Mouse (Mus musculus) thymus, adult 2 months (tissue): ENCODE measurements at regions not wholly inside any gene's neighbourhood (a gene's known extent, or its start where the extent isn't known, plus 50 kb on each side); places are given as distances from the start of the nearest gene placed in this dataset.
"Not testable (repeated sequence)": the region's sequence is repeated elsewhere in the genome, so short reads cannot be mapped to it uniquely, and the experiment has no call there.

Experiments
- DNase-seq: peaks from one replicate; pipeline ENCODE4 v3.0.0; 2021
- H3K27ac ChIP-seq: fragments of 200-500 bp; 2 replicates; pipeline ENCODE4 v1.5.1; 2012; ENCODE audit warnings: low read length, control low read depth; ENCODE audit not compliant: control insufficient read depth, insufficient read depth
- H3K27me3 ChIP-seq: fragments of 200-500 bp; 2 replicates; pipeline ENCODE4 v1.6.1; 2012; ENCODE audit warnings: mild to moderate bottlenecking, low read length, moderate library complexity, mixed read lengths; ENCODE audit not compliant: control insufficient read depth, insufficient read depth
- H3K36me3 ChIP-seq: fragments of 200-500 bp; 2 replicates; pipeline ENCODE4 v1.6.1; 2012; ENCODE audit warnings: mild to moderate bottlenecking, low read length, moderate library complexity; ENCODE audit not compliant: control insufficient read depth, insufficient read depth
- H3K4me1 ChIP-seq: fragments of 200-500 bp; replicated peaks from 2 replicates; pipeline ENCODE4 v1.6.1; 2012; ENCODE audit warnings: low read length; ENCODE audit not compliant: control insufficient read depth, insufficient read depth
- H3K4me3 ChIP-seq: fragments of 200-500 bp; 2 replicates; pipeline ENCODE4 v1.5.1; 2012; ENCODE audit warnings: mild to moderate bottlenecking, low read length, control low read depth, moderate library complexity; ENCODE audit not compliant: control insufficient read depth, insufficient read depth
- CTCF ChIP-seq: fragments of 200-500 bp; IDR thresholded peaks from 2 replicates; pipeline ENCODE4 v1.5.1; 2012; ENCODE audit warnings: mild to moderate bottlenecking, control low read depth, low read length, moderate library complexity, borderline replicate concordance; ENCODE audit not compliant: control insufficient read depth, poor library complexity, insufficient read depth; ENCODE audit errors: extremely low read depth
- POLR2A ChIP-seq: fragments of 200-500 bp; IDR thresholded peaks from 2 replicates; pipeline ENCODE4 v1.6.1; 2012; ENCODE audit warnings: mild to moderate bottlenecking, low read length, control low read depth, moderate library complexity; ENCODE audit not compliant: control insufficient read depth, poor library complexity, insufficient read depth; ENCODE audit errors: extremely low read depth
- WGBS: fragments of 180-500 bp; shearing (Covaris S2); methylation state at CpG from one replicate; pipeline ENCODE4 v1.1.7; 2018; 5-methylcytosine and 5-hydroxymethylcytosine counted together

DNA sequence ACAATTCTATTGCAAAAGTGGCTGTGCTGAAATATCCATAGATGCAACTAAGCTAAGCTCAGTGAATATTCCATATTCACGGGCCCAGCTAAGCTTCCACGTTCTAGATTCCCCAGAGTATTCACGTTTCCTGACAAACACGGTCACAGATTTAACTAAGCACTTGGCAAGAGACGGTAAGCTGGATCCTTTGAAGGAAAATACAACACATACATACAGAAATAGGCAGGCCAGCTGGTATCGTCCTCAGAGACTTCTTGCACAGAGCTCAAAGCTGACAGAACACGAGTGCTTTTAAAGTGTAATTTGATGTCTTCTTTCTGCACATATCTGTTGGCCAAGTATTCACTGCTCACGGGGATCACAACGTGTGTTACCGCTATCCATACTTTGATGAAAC, 126.3 kb upstream of the Nudt7 start:
- no peaks in the 10 kb centered on the region for H3K27me3 ChIP-seq
- TF ChIP-seq POLR2A (no peak), CTCF (no peak)
- no peak overlapping the region for H3K27ac ChIP-seq
- WGBS = 92% methylated on average over 10 of the region's 10 CpGs
- no peaks in the 10 kb centered on the region for H3K4me1 ChIP-seq
- no peak for DNase-seq
- H3K36me3 ChIP-seq = no peaks in the 10 kb centered on the region
- no peak overlapping the region for H3K4me3 ChIP-seq

DNA sequence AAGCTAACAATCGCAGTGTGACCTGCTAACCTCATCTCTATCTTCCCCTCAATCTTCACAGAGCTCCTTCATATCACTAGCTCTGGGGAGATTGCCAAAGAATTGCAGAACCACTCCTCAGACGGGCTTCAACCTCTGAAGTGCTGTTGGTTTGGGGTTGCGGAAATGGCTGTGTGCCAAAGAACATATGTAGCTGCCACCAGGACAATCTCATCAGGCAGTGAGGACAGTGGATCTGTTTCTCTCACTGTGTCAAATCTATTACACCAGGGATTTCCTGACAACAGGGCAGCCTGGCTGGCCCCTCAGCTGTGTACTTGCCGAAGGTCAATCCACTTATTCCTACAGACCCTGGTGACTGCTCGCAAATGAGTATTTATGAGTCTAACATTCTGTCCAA, 115.0 kb upstream of the Nudt7 start:
- H3K36me3 ChIP-seq = no peaks in the 10 kb centered on the region
- no peak overlapping the region for H3K4me3 ChIP-seq
- H3K4me1 ChIP-seq = no peaks in the 10 kb centered on the region
- TF ChIP-seq POLR2A (no peak), CTCF (no peak)
- 41% methylated on average over 5 of the region's 5 CpGs for WGBS
- H3K27me3 ChIP-seq = no peaks in the 10 kb centered on the region
- no peak overlapping the region for H3K27ac ChIP-seq
- no peak for DNase-seq

DNA sequence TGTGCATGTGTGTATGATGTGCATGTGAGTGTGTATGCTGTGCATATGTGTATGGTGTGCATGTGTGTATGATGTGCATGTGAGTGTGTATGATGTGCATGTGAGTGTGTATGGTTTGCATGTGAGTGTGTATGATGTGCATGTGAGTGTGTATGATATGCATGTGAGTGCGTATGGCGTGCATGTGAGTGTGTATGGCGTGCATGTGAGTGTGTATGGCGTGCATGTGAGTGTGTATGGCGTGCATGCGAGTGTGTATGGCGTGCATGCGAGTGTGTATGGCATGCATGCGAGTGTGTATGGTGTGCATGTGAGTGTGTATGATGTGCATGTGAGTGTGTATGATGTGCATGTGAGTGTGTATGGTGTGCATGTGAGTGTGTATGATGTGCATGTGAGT, 103.2 kb upstream of the Nudt7 start:
- DNase-seq, H3K4me3 ChIP-seq, H3K27me3 ChIP-seq, H3K36me3 ChIP-seq, H3K27ac ChIP-seq, H3K4me1 ChIP-seq: not testable (repeated sequence)
- 95% methylated on average over 9 of the region's 9 CpGs for WGBS

DNA sequence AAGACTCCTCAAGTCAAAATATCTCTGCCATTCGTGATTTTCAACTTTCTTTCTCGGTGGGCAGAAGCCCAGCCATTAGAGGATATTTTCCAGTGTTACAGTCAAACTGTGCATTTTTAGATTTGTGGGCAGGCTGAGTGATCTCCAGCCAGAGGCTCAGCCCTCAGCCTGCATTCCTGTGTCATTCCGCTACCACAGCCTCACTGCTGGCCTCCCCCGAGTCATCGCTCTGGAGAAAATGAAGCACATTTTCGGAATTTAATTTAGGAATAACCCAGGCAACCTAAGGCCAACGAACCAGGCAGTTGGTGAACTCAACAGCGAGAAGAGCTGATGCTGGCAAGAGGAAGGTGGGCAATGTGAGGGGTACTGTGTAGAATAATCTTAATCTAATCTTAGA, 80.9 kb upstream of the Nudt7 start:
- Histone ChIP-seq H3K27me3 (no peaks in the 10 kb centered on the region), H3K36me3 (no peaks in the 10 kb centered on the region), H3K4me3 (no peak overlapping the region), H3K4me1 (no peaks in the 10 kb centered on the region), H3K27ac (no peak overlapping the region)
- TF ChIP-seq POLR2A (no peak), CTCF (no peak)
- 95% methylated on average over 8 of the region's 8 CpGs for WGBS
- DNase-seq = no peak

DNA sequence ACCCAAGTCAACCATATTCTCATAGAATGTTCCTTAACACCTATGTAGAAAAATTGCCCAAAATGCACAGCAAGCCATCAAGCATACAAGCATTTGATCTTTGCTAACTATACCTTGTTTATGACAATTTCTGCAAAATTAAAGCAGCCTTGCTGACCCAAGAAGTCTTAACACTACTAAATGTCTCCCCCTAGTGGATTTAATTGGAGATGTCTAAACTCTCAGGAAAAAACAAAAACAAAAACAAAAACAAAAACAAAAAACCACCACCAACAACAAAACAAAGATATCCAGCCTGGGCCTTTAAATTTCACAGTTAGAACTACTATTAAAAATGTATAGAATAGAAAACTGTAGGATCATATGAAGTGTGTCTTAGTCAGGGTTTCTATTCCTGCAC, 69.8 kb upstream of the Nudt7 start:
- TF ChIP-seq CTCF (no peak), POLR2A (no peak)
- no peaks in the 10 kb centered on the region for H3K36me3 ChIP-seq
- no peaks in the 10 kb centered on the region for H3K27me3 ChIP-seq
- DNase-seq = no peak
- no peak overlapping the region for H3K4me3 ChIP-seq
- H3K4me1 ChIP-seq = no peaks in the 10 kb centered on the region
- no peak overlapping the region for H3K27ac ChIP-seq

DNA sequence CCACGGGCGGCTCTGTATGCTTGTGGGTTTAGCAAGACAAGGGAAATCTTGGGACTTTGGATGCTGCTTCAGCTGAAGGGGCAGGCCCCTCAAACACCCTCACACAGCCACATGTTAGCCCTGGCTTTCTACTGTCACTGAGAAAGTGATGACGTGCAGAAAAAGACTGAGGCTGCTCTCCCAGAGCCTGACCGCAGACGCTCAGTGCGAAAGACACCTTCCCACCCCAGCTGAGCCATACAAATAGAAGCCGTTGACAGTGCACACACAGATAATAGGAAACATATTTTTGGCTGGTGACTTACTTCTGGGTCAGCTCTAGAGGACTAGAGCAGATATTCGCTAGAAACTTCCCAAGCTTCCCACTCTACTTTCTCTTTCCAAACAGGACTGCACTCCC, 61.0 kb upstream of the Nudt7 start:
- no peaks in the 10 kb centered on the region for H3K27me3 ChIP-seq
- DNase-seq = no peak
- 91% methylated on average over 8 of the region's 8 CpGs for WGBS
- no peak overlapping the region for H3K4me3 ChIP-seq
- no peaks in the 10 kb centered on the region for H3K36me3 ChIP-seq
- TF ChIP-seq POLR2A (no peak), CTCF (no peak)
- H3K27ac ChIP-seq = no peak overlapping the region
- no peaks in the 10 kb centered on the region for H3K4me1 ChIP-seq

DNA sequence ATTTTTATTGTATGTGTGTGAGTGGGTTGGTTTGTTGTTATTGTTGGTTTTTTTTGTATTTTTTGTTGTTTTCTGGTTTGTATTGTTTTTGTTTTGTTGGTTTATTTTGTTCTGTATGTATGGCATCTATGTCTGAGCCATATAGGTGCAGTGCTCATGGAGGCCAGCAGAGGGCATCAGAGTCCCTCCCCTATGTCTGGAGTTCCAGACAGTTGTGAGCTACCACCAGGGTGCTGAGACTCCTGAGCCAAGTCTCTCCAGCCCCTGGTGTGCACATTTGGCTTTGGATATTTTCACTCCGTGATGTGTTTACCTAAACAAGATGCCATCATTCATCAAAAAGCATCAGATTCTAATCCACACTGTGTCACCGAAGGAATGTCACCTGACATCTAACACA, 59.2 kb upstream of the Nudt7 start:
- Histone ChIP-seq H3K36me3 (no peaks in the 10 kb centered on the region), H3K27ac (no peak overlapping the region), H3K4me1 (no peaks in the 10 kb centered on the region), H3K27me3 (no peaks in the 10 kb centered on the region), H3K4me3 (no peak overlapping the region)
- 95% methylated on average over 2 of the region's 2 CpGs for WGBS
- DNase-seq = peak; percentile 16
- TF ChIP-seq CTCF = 0 out of 2 replicates have a peak, but pooled peaks have one; percentile 25
- no peak for TF ChIP-seq POLR2A
